Mouse (Mus musculus) cerebellum, adult 2 months (tissue): ENCODE measurements at regions not wholly inside any gene's neighbourhood (a gene's known extent, or its start where the extent isn't known, plus 50 kb on each side); places are given as distances from the start of the nearest gene placed in this dataset.

Experiments used
- DNase-seq, 2 experiments: peaks; one replicate each; pipeline ENCODE4 v3.0.0; 2021
- H3K27ac ChIP-seq: fragments of 200-500 bp; 2 replicates; pipeline ENCODE4 v1.5.1; 2012; ENCODE audit warnings: low read length, control low read depth, inconsistent platforms; ENCODE audit not compliant: insufficient read depth
- H3K27me3 ChIP-seq: fragments of 200-500 bp; 2 replicates; pipeline ENCODE4 v1.6.1; 2012; ENCODE audit warnings: inconsistent platforms, mild to moderate bottlenecking, low read length, moderate library complexity; ENCODE audit not compliant: control insufficient read depth, insufficient read depth
- H3K4me1 ChIP-seq: fragments of 200-500 bp; 2 replicates; pipeline ENCODE4 v1.6.1; 2011; ENCODE audit warnings: low read length; ENCODE audit not compliant: control insufficient read depth, insufficient read depth
- H3K4me3 ChIP-seq: fragments of 200-500 bp; replicated peaks from 2 replicates; pipeline ENCODE3; 2011; ENCODE audit warnings: mild to moderate bottlenecking, low read depth, low read length, control low read depth; ENCODE audit not compliant: insufficient read depth
- CTCF ChIP-seq: fragments of 200-500 bp; IDR thresholded peaks from 2 replicates; pipeline ENCODE4 v1.5.1; 2011; ENCODE audit warnings: low read depth, mild to moderate bottlenecking, control low read depth, low read length, moderate library complexity, borderline replicate concordance; ENCODE audit not compliant: insufficient read depth
- POLR2A ChIP-seq: fragments of 200-500 bp; IDR thresholded peaks from 2 replicates; pipeline ENCODE4 v1.6.1; 2011; ENCODE audit warnings: low read length, control low read depth, borderline replicate concordance; ENCODE audit not compliant: insufficient read depth
- WGBS: fragments of 180-500 bp; shearing (Covaris S2); methylation state at CpG from one replicate; pipeline ENCODE4 v1.1.7; 2018; 5-methylcytosine and 5-hydroxymethylcytosine counted together

GRCm38 (mm10) chr2:12011441-12011840 is 233.8 kb downstream of the Ankrd16 start:
- TF ChIP-seq POLR2A (no peak), CTCF (no peak)
- Histone ChIP-seq H3K4me3 (no peak overlapping the region), H3K27me3 (no peaks in the 10 kb centered on the region), H3K4me1 (no peaks in the 10 kb centered on the region), H3K27ac (no peak overlapping the region)
- 30% methylated on average over 3 of the region's 3 CpGs for WGBS
- DNase-seq, result no peak

GRCm38 (mm10) chr2:12019607-12020006 is 241.9 kb downstream of the Ankrd16 start:
- DNase-seq, result no peak
- Histone ChIP-seq H3K4me3 (no peak overlapping the region), H3K27me3 (no peaks in the 10 kb centered on the region), H3K27ac (no peak overlapping the region), H3K4me1 (0 out of 2 replicates have a peak, but pooled peaks cover 4% of the 10 kb centered on the region)
- 40% methylated on average over 1 of the region's 1 CpGs for WGBS
- TF ChIP-seq CTCF (no peak), POLR2A (no peak)

DNA sequence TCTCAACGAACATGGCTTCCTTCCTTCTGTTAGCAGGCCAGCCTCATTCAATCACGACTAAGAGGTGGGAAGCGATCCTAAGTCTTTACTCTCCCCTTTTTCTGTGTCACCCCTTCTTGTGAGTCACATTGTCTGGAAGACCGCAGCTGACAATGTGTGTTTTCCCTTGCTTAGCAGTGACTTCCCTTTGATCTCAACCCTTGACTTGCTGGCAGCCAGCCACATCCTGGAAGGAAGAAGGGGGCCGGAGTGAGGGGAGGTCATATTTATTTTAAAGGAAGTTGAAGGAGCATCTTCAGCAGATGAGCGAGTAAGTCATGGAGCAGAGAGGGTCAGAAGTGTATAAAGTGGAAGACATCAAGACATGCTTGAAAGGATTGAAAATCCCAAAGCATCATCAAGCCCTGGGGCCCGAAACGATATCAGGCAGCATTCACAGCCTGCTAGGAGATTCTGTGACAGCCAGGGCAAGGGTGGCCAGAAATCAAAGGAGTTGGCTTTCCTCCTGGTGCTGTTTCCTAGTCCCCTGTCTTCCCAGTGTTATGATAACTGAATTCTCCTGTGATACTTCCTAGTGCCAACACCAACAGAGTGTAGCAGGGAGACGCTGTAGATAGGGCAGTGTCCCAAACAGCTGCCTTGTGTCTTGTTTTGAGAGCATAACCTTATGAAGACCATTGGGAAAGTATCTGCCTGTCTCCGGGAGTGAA is 245.9 kb downstream of the Ankrd16 start:
- no peaks in the 10 kb centered on the region for H3K27me3 ChIP-seq
- H3K4me3 ChIP-seq, result no peak overlapping the region
- no peak for DNase-seq
- TF ChIP-seq POLR2A (no peak), CTCF (no peak)
- H3K27ac ChIP-seq, result no peak overlapping the region
- 20% methylated on average over 10 of the region's 10 CpGs for WGBS
- 0 out of 2 replicates have a peak, but pooled peaks cover 4% of the 10 kb centered on the region for H3K4me1 ChIP-seq

GRCm38 (mm10) chr2:12026220-12026619 is 248.5 kb downstream of the Ankrd16 start:
- 0 out of 2 replicates have a peak, but pooled peaks cover 4% of the 10 kb centered on the region for H3K4me1 ChIP-seq
- no peak for DNase-seq
- whole genome bisulfite sequencing, result 68% methylated on average over 1 of the region's 1 CpGs
- no peak overlapping the region for H3K4me3 ChIP-seq
- no peaks in the 10 kb centered on the region for H3K27me3 ChIP-seq
- no peak overlapping the region for H3K27ac ChIP-seq
- no peak for TF ChIP-seq CTCF
- no peak for TF ChIP-seq POLR2A

DNA sequence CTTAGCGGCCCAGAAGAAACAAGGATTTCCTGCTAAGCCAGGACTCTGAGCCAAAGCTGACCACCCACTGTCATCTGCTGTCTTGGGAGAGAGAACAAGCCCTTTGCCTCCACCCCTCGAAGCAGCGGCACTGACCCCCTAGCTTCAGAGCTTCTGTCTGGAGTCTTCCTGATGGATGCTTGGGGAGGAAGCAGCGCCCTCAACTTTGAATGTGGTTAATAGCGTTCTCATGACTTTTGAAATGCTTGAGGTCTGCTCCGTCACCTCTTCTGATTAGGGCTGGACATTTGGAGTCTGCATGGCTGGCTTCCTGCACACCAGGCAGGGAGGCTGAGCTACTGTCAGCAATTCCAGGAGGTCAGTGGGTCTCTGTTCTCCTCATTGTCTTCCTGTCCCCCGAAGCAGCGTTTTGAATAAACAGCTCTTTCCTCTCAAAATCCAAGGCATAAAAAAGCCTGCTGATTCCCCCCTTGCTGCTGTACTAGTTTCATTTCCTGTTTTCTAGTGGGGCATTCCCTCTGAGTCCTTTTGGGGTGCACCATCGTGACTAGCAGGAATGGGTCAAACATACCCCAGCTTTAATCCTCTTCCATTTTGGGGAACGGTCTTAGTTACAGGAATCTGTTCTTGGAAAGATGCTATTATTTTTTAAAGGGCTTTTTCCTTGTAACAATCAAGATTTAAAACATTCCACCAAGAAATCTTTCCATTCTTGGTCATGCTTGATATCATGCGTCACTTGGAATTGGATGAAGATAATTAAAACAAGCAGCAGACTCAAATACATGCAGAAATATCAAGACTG is 256.0 kb downstream of the Ankrd16 start:
- H3K4me1 ChIP-seq, result no peaks in the 10 kb centered on the region
- no peak for TF ChIP-seq POLR2A
- TF ChIP-seq CTCF, result no peak
- H3K27ac ChIP-seq, result no peak overlapping the region
- WGBS, result 55% methylated on average over 11 of the region's 11 CpGs
- no peaks in the 10 kb centered on the region for H3K27me3 ChIP-seq
- no peak for DNase-seq
- H3K4me3 ChIP-seq, result no peak overlapping the region

- H3K27me3 ChIP-seq, result no peaks in the 10 kb centered on the region
- no peak for DNase-seq
- TF ChIP-seq POLR2A, result no peak
- no peak for TF ChIP-seq CTCF
- H3K4me3 ChIP-seq, result no peak overlapping the region
- 73% methylated on average over 8 of the region's 8 CpGs for WGBS
- no peaks in the 10 kb centered on the region for H3K4me1 ChIP-seq
- H3K27ac ChIP-seq, result no peak overlapping the region
Observed at GRCm38 (mm10) chr2:12034323-12034585, 256.6 kb downstream of the Ankrd16 start.

DNA sequence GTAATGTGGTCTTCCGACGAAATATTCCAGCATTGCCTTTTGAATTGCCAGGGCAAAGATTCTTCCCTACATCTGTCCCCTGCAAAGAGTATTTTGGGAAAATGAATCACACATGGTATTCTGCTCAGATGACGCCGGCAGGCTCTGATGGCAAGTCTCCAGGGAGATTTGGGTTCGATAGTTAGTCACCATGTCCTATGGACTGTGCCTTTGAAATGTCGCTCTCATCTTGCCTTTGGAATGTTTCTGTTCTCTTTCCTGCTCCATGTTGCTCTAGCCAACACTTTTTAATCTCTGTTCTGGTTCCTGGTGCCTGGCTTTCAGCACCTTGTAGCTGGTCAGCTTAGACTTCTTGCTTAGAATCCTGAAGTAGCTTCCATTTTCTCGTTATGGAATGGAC is 252.3 kb downstream of the Itga8 start:
- H3K4me3 ChIP-seq, result no peak overlapping the region
- no peaks in the 10 kb centered on the region for H3K27me3 ChIP-seq
- H3K4me1 ChIP-seq, result no peaks in the 10 kb centered on the region
- H3K27ac ChIP-seq, result no peak overlapping the region
- TF ChIP-seq CTCF (no peak), POLR2A (no peak)
- DNase-seq, result no peak
- WGBS, result 40% methylated on average over 7 of the region's 7 CpGs

DNA sequence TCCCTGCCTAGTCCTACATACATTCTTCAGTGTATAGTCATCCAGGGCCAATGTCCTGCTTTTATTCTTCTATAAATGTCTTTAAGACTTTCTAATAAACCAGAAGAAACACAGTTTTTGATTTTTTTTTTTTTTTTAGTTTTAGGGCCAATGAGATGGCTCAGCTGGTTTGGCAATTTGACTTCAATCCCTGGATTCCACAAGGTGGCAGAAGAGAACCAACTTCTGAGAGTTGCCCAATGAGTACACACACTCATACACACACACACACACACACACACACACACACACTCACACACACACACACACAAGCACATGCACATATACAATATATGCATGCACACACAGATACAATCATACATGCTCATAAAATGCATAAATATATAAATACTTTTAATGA is 251.8 kb downstream of the Itga8 start:
- Histone ChIP-seq H3K4me3 (no peak overlapping the region), H3K27me3 (no peaks in the 10 kb centered on the region), H3K4me1 (no peaks in the 10 kb centered on the region), H3K27ac (no peak overlapping the region)
- no peak for TF ChIP-seq POLR2A
- TF ChIP-seq CTCF, result no peak
- no peak for DNase-seq
